Mouse (Mus musculus) spleen, adult 18-20 months (tissue): Measurements from ENCODE around the gene 1520401A03Rik.
A peak's percentile ranks its signal among the peaks of the same experiment; 100 is the strongest.

Experiments used
- DNase-seq, 2 experiments: peaks; one replicate each; pipeline ENCODE4 v3.0.0; 2022; ENCODE audit warnings: mixed read lengths in 2 of 2

The 1520401A03Rik gene

DNA sequence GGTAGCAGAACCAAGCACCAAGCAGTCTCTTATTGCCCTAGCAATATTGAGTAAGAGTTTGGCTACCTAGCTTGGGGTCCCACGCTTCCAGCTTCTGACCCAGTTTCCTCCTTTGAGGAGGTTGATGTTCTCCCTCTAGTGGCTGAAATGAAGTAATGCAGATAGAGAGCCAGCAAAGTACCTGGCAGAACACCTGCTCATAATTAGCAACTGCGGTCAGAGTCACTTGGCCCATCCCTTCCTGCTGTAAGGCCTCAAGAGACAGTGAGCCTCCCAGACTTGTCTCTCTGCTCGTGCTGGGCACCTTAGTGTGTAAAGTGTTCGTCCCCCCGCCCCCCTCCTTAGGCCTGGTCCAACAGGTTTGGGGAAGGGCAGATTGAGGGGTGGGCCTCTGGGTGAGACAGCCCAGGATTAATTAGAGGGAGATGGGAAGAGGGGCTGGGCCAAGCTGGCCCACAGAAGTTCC is 58.0 kb downstream of the 1520401A03Rik start:
- no peak for DNase-seq

DNA sequence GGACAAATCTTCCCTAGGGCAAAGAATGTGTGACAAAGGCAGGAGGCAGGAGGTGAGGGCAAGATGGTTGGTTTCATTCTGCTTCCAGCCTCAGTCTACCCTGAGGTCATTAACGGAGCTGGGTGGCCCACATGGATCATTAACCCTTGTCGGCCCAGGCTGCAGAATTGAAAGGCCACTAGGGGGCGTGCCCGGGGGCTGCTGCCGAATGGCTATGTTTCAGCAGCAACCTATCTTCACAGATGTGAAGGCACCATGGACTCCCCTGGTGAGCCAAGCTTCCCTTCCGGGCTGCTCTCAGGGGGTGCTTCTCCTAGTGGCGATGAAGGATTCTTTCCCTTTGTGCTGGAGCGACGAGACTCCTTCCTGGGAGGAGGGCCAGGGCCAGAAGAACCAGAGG is 61.1 kb downstream of the 1520401A03Rik start:
- DNase-seq, result peak in 1 of 2 experiments; percentile 33

- no peak for DNase-seq
These were observed 61.7 kb downstream of the 1520401A03Rik start for GRCm38 (mm10) chr17:23660876-23661200.

DNA sequence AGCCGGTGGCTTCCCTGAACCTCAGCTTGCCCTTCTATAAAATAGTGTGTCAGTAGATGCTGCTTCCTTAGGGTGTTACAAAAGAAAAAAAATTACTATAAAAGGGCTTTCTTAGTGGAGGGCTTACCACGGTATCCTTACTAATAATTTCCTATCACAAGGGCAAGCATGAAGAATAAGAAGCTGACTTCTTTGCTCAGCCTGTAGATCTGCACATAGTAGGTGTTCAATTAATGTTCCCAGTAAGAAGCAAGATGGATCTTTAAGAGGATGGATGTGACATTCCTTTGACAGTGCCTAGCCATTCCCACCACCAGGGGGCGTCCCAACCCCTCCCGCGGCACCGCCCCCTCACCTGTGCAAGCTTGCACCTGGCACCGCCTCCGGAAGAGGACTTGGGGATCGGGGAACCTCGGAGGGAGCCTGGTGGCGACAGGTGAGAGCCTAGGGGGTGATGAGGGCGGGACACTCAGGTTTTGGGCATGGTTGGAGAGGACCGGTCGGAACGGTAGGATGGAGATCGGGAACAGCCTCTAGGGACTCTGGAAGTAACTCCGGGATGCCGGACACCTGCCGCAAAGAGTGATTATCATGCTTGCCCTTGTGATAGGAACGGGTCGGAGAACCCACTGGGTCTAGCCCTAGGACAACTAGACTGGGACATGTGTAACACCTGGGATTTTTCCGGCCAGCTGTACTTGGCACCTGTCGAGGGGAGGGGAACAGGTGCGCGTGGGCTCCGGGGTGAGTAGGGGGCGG is 62.3 kb downstream of the 1520401A03Rik start, which contains the start of gene Bicdl2:
Gene Bicdl2, plus strand, starts transcription at position 390 of the 759 bp plus-strand sequence.
- DNase-seq, result peak; percentile 25 to 64

DNA sequence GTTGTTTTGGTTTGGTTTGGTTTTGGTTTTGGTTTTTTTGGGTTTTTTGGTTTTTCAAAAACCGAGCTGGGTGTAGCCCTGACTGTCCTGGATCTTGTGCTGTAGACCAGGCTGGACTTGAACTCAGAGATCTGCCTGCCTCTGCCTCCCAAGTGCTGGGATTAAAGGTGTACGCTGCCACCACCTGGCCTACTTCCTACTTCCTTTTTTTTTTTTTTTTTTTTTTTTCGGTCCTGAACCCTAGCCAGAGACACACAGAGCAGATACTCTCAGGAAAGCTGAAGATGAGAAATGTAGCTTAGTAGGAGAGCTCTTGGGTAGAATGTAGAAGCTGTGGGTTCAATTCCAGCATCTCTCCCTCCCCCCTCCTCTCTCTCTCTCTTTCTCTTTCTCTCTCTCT is 64.1 kb downstream of the 1520401A03Rik start:
- no peak for DNase-seq
